Mouse (Mus musculus): ENCODE results near the gene Mark4.
A peak's percentile ranks its signal among the peaks of the same experiment; 100 is the strongest.

The Mark4 gene

GRCm38 (mm10) chr7:19458591-19459111, at the start of gene Mark4:
TSS of gene Mark4 (minus strand) at chr7:19458821.
- peak; percentile 77 for DNase-seq (ENCODE audit: low read depth, low spot score)

- no peak for DNase-seq (ENCODE audit: low read depth, low spot score)
Observed at GRCm38 (mm10) chr7:19507612-19507981, 49.0 kb upstream of the Mark4 start.

- DNase-seq (ENCODE audit: low read depth, low spot score) = peak; percentile 63
Observed at GRCm38 (mm10) chr7:19506969-19507611, 48.5 kb upstream of the Mark4 start.

GRCm38 (mm10) chr7:19506326-19506725, 47.7 kb upstream of the Mark4 start:
- DNase-seq (ENCODE audit: low read depth, low spot score) = peak; percentile 76

DNA sequence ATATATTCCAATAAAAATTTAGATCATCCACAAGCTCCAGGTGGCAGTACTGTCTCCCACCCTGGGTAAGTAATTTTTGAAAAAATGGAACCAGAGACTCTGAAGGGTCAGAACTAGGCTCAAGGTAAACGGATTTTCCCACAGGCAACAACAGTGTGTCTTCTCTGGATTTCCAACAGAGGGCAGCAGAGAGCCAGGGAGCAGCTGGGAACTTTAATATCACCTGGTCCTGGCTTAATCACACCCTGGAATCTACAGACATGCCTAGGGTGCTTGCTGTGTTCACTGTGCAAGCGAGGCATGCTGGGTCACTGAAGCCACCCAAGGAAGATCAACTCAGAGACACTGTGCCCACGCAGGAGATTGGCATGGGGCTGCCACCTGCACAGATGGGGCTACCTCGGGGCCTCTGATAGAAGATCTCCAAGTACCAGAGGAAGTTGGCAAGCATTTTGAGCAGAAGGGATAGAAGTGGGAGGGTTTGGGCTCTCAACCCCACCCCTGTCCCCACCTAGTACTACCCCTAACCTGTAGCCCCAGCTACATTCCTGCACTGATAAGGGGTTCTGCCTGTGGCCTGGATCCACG, 45.0 kb upstream of the Mark4 start:
- peak; percentile 63 for DNase-seq (ENCODE audit: low read depth, low spot score)

- no peak for DNase-seq (ENCODE audit: low read depth, low spot score)
Observed at GRCm38 (mm10) chr7:19501658-19502057, 43.0 kb upstream of the Mark4 start.

GRCm38 (mm10) chr7:19500420-19501363, 42.1 kb upstream of the Mark4 start:
- no peak for DNase-seq (ENCODE audit: low read depth, low spot score)

GRCm38 (mm10) chr7:19498326-19498725, 39.7 kb upstream of the Mark4 start:
- no peak for DNase-seq (ENCODE audit: low read depth, low spot score)

DNA sequence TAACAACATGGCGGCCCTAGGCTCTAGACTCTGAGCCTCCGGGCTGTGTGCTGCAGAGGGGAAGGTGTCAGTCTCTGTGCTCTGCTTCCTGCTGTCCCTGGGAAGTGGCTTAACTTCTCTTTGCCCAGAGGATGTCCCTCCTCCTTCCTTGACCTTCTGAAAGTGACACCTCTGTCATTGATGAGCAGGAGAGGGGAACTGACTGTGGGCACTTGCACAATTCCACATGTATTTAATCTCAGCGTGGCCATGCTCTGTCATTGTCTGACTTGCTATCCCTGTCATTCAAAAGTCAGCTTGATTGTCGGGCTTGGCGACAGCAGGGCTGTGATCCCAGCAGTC, 37.6 kb upstream of the Mark4 start:
- no peak for DNase-seq (ENCODE audit: low read depth, low spot score)

DNA sequence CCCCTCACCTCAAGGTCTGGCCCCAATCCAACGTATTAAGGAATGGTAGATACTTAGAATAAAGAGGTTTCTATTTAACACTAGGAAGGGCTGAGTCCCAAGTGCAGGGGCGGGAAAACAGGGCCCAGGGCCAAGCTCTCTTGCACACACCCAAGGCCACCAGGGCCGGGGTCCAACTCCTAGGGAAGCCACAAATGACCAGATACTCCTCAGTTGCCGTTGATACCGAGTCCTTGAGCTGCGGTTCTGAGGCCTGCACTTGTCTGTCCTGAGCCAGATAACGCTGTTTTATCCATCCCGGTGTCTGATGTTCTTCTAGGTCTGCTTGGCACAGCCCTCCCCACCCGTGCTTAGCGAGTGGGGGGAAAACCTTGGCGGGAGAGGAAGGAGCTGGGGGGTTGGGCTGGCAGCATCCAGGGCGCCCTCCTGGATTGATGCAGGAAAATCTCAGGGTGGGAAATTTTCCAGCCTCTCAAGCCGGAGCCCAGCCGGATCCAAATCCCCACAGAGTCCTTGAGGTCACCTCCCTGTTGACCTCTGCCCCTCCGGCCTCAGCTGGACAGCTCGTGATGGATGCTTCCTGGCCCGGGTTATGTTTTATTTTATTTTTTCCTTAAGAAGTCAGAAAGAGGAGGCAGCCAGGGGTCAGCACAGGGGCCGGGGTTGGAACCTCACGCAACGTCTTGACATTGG, 37.0 kb upstream of the Mark4 start:
- DNase-seq (ENCODE audit: low read depth, low spot score) = no peak

- no peak for DNase-seq (ENCODE audit: low read depth, low spot score)
Observed at GRCm38 (mm10) chr7:19494751-19495474, 36.3 kb upstream of the Mark4 start.

- DNase-seq (ENCODE audit: low read depth, low spot score) = no peak
Observed at GRCm38 (mm10) chr7:19491731-19492130, 33.1 kb upstream of the Mark4 start.

DNA sequence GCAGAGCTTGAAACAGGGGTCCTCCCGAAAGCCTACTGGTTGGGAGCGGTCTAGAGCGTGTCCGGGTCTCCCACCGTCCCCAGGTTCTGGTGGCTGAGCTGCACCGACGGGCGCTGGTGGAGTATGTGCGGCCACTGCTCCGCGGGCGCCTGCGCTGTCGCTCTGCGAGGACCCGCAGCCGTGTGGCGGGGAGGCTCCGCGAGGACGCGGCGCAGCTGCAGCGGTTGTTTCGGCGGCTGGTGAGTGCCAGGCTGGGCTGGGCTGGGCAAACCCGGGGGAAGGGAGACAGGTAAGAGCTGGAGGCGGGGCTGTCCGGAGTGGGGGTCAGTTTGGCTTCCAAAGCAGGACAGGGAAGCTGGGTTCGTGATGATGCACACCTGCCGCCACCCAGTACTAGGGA, 30.9 kb upstream of the Mark4 start:
- no peak for DNase-seq (ENCODE audit: low read depth, low spot score)

- no peak for DNase-seq (ENCODE audit: low read depth, low spot score)
Observed at GRCm38 (mm10) chr7:19486549-19486948, 27.9 kb upstream of the Mark4 start.

DNA sequence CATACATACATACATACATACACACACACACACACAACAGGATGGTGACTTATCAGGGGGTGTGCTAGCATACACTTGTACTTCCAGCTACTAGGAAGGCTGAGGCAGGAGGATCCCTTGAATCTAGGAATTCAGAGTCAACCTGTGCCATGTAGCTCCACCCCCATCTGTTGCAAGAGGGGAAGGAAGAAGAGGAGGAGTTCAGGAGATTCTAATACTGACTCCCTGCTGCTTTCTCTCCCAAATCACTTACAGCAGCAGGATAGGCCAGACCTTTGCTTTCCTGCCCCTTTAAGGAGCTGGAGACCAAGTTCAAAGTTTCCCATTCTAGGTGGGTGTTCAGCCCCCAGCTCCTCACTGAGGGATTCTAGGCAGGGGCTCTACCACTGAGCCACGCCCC, 26.9 kb upstream of the Mark4 start:
- no peak for DNase-seq (ENCODE audit: low read depth, low spot score)

DNA sequence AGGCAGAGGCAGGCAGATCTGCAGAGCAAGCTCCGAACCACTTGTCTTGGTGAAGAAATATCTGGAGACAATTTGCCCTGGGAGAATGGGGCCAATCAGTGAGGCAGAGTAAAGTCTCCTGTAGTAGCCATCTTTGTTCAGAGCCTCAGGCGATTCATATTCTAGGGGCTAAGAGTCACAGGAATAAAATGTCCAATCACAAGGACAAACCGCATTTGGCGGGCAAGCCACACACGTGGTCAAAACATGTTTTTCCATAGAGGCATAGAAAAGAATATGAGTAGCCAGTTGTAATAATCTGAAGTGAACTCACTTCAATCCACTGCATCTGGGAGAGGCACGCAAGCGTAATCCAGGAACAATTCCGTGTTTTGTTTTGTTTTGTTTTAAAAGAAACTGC, 24.7 kb upstream of the Mark4 start:
- no peak for DNase-seq (ENCODE audit: low read depth, low spot score)

DNA sequence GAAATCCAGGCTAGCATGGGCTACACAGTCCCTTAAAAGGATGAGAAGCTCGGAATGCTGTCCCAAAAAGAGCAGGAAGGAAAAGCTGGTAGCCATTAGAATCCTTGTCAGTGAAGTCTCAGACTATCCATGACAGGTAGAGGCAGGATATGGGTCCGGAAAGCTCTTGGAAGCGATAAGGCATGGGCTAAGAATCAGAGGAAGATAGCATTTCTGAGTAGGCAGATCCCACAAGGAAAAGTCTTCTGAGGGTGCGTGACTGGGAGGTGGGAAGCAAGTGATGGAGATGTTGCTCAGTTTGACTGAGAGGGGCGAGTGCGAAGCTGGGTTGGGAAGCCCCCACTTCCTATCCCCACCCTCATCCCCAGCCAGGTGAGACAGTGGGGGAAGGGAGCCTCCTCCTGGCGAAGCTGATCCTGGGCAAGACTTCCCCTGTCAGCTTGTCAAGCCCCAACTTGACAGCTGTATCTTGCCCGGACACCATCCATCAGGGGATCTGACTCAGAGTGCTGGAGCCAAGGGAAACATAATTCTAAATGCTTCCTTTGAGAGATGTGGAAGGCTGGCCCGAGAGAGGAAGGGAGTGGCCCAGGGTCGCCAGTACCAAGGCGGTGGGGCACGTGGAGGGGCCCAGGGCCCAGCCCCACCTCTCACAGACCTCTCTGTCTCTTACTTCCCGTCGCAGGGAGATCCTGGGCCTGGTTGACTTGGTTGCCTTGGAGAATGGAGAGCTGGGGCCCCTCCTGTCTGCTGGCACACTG, 19.2 kb upstream of the Mark4 start:
- no peak for DNase-seq (ENCODE audit: low read depth, low spot score)

GRCm38 (mm10) chr7:19477084-19477483, 18.5 kb upstream of the Mark4 start:
- no peak for DNase-seq (ENCODE audit: low read depth, low spot score)

DNA sequence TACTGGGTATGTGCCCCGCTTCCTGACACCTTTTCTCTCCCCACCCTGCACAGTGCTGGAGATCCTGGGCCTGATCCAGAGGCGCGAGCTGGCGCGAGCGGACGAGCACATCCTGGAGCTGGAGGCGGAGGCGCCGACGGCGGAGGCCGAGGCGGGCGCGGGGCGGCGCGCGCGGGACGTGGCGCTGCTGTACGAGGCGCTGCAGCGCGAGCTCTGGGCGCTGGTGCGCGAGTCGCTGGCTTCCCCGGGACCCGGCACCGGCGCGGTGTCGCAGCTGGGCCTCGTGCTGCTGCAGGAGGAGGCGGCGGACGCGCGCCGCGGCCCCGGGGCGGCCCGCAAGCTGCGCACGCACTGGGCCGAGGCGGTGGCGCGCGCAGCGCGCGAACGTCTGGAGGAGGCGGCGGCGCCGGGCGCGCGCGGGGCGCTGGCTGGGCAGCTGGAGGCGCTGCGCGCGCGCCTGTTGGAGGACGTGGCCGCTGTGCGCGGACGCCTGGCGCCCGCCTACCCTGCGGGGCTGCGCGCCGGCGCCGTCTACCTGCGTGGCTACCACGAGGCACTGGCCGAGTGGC, 15.3 kb upstream of the Mark4 start:
- DNase-seq (ENCODE audit: low read depth, low spot score) = peak; percentile 69

GRCm38 (mm10) chr7:19472403-19472802, 13.8 kb upstream of the Mark4 start:
- DNase-seq (ENCODE audit: low read depth, low spot score) = no peak

Measured in ES-CJ7 (cell line).